Mouse (Mus musculus) bone marrow, adult 2 months (tissue): ENCODE data around the gene Gm31371.
"Not testable (repeated sequence)": the region's sequence is repeated elsewhere in the genome, so short reads cannot be mapped to it uniquely, and the experiment has no call there.

Source experiments
- CTCF ChIP-seq: fragments of 200-500 bp; IDR thresholded peaks from 2 replicates; pipeline ENCODE4 v1.5.1; 2011; ENCODE audit warnings: low read length, control low read depth; ENCODE audit not compliant: control insufficient read depth, insufficient read depth
- POLR2A ChIP-seq: fragments of 200-500 bp; IDR thresholded peaks from 2 replicates; pipeline ENCODE4 v1.6.1; 2011; ENCODE audit warnings: low read depth, mild to moderate bottlenecking, control low read depth, low read length, borderline replicate concordance; ENCODE audit not compliant: control insufficient read depth

- not testable (repeated sequence) for TF ChIP-seq CTCF, POLR2A
Measured at GRCm38 (mm10) chr8:19919086-19919485, 15.9 kb downstream of the Gm31371 start.
